Mouse (Mus musculus): ENCODE data around the gene Gm13272.
A peak's percentile ranks its signal among the peaks of the same experiment; 100 is the strongest.
"Not testable (repeated sequence)": the region's sequence is repeated elsewhere in the genome, so short reads cannot be mapped to it uniquely, and the experiment has no call there.

Gene Gm13272

DNA sequence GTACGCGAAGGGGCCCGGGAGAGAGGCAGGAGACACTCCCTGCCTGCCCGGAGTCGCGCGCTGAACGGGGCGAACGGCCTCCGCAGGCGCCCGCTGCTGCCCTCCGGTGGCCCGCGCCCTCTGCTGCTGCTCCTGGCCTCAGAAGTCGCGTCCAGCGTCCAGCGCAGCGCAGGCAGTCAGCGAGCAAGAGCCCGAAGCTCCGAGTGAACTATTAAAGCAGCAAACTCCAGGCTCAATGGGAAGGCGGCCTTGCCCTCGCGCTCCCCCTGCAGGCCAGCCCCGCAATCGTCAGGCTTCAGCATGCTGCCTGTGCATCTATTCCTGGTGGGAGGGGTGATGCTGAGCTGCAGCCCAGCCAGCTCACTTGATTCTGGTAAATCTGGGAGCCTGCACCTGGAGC, at the start of gene Gm13272:
TSS of gene Gm13272 (plus strand) at position 301 of the 400 bp plus-strand sequence.
- DNase-seq (ENCODE audit: low spot score), result not testable (repeated sequence)

DNA sequence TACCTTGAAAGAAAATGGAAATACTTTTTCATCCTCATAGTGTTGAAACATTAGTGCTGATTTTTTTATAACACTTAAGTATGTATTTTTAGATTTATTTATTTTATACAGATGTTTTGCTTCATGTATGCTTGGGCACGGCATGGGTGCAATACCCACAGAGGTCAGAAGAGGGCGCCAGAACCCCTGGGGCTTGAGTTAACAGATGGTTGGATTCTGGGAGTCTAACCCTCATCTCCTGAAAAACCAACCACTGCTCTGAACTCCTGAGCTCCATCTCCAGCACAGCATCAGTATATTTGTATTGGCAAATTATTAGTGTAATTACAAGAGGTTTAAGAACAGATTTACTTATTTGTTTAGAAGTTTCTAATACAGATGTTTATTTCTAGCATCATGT, 41.2 kb upstream of the Gm13272 start:
- peak; percentile 62 for DNase-seq (ENCODE audit: low spot score)

DNA sequence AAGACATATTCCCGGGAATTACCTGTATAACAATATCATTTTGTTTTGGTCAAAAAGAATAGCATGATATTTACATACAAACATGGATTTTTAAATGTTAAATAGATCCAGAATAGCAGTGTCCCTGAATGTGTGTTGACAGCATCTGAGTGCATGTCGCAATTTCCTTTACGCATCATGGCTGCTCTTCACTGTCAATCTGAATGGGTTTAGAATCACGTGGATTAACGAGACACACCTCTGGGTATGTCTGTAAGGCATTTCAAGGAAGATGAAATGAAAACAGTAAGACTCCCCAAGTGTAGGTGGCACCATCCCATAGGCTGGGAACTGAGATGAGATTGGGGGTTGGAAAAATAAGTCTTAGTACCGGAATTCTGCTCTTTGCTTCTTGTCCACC, 40.6 kb upstream of the Gm13272 start:
- DNase-seq (ENCODE audit: low spot score), result no peak

DNA sequence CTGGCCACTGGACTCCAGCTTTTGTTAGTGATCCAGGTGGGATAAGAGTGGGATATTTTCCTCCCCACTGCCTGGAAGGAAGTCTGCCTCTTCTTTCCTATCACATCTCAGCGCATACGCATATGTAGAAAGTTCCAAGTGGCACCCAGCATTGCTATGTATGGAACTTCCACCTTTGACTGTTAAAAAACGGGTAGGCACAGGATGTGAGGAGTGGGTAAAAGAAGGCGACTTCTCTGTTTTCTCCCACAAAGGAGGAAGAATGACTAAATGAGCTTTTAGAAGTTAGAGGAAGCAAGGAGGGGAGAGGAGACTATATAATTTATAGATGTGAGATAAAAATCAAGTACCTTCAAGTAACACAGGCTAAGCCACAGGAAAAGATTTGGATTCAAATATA, 38.2 kb upstream of the Gm13272 start:
- DNase-seq (ENCODE audit: low spot score), result no peak

DNA sequence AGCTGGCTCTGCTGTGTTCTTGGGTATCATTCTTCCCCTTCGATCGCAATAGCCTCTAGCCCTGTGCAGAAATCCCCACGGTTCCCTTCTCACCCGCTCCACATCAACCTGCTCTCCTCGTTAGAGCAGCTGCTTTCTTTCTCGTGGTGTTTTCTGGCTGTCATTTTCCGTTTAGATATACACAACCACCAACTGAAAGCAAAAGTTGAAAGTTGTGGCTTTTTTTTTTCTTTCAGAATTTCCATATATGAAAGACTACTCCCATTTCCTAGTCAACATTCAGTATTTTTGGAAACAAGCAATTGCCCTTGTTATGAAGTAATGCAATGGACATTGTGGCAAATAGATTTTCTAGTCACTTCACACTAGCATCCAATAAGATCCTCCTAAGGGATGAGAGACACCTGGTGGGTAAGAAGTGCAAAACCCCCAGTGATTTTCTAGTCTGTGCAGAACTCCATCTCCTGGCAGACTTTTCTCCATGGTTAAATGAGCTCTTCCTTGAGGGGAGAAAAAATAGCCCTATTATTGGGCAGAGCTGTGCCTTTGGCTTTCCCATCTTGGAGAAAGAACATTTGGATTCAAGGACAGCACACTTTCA, 36.8 kb upstream of the Gm13272 start:
- DNase-seq (ENCODE audit: low spot score), result no peak

DNA sequence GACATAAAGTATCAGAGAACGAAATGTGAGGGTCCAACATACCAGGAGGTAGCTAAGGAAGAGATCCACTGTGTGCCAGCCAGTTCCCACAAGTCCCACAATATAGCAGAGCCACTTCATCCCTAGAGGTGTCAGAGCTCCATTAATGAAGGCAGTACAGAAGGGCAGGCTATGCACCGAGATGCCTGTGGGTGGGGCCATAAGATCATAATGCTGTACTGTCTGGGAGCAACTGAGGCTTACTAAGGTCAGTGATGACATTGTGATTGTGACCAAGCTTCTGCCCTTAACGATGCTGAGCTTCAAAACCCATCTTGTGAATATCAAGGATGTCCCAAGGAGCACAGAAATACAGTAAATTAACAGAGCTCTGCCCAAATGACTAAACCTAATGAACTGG, 35.4 kb upstream of the Gm13272 start:
- DNase-seq (ENCODE audit: low spot score), result no peak

DNA sequence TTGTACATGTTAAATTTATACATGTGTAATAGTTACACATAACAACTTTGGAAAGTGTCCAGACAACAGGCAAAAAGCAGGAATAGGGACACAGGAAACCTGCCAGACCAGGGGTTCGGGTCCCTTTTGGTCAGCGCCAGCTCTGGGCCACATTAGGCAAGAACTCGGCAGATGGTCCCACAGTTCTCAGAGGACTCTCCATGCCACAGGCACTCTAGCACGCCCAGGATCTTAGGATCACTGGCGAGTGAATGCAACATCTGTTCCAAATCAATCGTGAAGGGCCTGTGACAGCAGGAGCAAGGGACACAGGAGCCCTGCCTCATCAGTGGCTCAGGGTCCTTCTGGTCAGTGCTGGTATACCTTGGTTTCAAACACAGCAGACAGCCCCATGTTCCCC, 29.7 kb upstream of the Gm13272 start:
- DNase-seq (ENCODE audit: low spot score), result no peak

DNA sequence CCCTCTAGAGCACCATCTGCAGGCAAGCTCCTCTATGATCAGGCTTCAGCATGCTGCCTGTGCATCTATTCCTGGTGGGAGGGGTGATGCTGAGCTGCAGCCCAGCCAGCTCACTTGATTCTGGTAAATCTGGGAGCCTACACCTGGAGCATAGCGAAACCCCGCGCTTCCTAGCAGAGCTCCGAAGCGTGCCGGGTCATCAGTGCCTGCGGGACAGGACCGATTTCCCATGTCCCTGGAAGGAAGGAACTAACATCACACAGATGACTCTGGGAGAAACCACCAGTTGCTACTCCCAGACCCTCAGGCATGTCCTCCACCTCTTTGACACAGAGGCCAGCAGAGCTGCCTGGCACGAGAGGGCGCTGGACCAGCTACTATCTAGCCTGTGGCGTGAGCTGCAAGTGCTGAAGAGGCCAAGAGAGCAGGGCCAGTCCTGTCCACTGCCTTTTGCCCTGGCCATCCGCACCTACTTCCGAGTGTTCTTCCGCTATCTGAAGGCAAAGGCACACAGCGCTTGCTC, 24.8 kb upstream of the Gm13272 start, which contains the start of gene Gm13271:
TSS of gene Gm13271 (plus strand) at position 51 of the 523 bp plus-strand sequence.
- DNase-seq (ENCODE audit: low spot score), result peak; percentile 71

DNA sequence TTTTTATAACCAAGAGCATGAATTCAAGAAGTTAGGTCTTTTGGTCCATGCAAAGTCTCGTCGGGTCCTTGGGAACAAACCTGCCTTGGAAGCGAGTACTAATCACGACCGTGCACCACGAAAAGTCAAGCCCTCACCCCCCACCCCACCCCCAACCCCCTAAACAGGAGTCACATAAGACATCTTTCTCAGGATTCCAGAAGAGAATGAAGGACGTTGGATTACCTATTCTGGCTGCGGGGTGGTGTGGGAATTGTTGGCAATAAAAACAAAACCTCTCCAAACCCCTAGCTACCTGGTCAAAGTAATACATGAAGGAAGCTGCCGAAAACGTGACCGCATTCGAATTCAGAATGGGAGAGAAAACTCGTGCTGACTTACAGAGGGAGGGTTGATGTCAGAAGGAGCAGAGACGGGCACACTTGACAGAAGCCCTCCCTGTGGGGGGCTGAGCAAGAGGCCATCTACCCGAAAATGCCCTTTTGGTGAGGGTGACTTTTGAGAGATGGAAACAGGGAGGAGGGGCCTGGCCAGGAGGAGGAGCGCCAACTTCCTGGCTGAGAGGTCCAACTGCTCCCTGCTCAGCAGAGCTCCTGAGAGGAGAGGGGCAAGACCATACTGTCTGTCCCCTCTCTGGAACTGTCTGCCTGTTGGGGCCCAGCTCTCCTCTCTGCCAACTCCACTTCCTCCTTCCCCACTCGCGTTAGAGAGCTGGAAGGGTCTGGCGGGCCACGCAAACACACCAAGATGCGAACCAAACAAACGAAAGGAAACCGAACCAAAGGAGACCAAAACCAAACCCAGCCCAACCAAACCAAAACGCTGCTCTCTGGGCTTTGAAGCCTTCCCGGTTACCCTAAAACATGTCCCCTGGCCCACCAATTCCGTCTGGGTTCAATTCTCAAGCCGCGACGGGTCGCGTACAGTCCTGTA, 22.8 kb upstream of the Gm13272 start:
- DNase-seq (ENCODE audit: low spot score), result not testable (repeated sequence)

DNA sequence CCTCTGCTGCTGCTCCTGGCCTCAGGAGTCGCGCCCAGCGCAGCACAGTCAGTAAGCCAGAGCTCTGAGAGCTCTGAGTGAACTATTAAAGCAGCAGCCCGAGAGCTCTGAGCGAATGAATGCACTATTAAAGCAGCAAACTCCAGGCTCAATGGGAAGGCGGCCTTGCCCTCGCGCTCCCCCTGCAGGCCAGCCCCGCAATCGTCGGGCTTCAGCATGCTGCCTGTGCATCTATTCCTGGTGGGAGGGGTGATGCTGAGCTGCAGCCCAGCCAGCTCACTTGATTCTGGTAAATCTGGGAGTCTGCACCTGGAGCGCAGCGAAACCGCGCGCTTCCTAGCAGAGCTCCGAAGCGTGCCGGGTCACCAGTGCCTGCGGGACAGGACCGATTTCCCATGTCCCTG, 22.0 kb upstream of the Gm13272 start:
- DNase-seq (ENCODE audit: low spot score), result peak; percentile 86

DNA sequence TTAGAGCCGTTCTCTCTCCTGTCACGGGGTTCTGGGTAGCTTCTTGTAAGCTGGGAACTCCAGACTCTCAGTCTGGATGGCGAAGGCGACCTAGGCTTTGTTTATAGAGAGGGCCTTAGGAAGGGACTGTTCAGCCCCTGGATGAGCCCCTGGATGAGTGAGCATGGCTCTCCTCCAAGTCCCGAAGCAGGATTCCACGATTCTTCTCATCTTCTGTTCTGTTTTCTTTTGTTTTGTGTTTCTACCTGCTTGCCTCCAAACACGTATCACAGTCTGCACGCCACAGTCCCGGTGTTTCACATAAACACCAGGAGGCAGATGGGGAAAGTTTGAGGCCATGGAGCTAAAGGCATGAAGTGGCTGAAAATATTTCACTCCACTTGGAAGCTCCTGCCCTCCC, 20.9 kb upstream of the Gm13272 start:
- DNase-seq (ENCODE audit: low spot score), result not testable (repeated sequence)

DNA sequence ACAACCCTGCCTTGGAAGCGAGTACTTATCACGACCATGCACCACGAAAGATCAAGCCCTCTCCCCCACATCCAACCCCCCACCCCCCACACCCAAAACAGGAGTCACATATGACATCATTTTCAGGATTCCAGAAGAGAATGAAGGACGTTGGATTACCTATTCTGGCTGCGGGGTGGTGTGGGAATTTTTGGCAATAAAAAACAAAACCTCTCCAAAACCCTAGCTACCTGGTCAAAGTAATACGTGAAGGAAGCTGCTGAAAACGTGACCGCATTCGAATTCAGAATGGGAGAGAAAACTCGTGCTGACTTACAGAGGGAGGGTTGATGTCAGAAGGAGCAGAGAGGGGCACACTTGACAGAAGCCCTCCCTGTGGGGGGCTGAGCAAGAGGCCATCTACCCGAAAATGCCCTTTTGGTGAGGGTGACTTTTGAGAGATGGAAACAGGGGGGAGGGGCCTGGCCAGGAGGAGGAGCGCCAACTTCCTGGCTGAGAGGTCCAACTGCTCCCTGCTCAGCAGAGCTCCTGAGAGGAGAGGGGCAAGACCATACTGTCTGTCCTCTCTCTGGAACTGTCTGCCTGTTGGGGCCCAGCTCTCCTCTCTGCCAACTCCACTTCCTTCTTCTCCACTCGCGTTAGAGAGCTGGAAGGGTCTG, 19.9 kb upstream of the Gm13272 start, which contains the start of gene Gm13283:
TSS of gene Gm13283 (plus strand) at position 510 of the 659 bp plus-strand sequence.
- peak; percentile 40 for DNase-seq (ENCODE audit: low spot score)

DNA sequence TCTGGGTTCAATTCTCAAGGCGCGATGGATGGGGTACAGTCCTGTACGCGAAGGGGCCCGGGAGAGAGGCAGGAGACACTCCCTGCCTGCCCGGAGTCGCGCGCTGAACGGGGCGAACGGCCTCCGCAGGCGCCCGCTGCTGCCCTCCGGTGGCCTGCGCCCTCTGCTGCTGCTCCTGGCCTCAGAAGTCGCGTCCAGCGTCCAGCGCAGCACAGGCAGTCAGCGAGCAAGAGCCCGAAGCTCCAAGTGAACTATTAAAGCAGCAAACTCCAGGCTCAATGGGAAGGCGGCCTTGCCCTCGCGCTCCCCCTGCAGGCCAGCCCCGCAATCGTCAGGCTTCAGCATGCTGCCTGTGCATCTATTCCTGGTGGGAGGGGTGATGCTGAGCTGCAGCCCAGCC, 19.2 kb upstream of the Gm13272 start:
- peak; percentile 46 for DNase-seq (ENCODE audit: low spot score)

DNA sequence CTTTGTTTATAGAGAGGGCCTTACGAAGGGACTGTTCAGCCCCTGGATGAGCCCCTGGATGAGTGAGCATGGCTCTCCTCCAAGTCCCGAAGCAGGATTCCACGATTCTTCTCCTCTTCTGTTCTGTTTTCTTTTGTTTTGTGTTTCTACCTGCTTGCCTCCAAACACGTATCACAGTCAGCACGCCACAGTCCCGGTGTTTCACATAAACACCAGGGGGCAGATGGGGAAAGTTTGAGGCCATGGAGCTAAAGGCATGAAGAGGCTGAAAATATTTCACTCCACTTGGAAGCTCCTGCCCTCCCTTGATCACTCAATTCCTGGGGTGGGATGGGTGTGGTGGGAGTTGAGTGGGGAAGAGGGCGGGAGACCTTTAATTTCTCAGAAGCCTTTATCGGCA, 17.9 kb upstream of the Gm13272 start:
- DNase-seq (ENCODE audit: low spot score), result peak; percentile 74

DNA sequence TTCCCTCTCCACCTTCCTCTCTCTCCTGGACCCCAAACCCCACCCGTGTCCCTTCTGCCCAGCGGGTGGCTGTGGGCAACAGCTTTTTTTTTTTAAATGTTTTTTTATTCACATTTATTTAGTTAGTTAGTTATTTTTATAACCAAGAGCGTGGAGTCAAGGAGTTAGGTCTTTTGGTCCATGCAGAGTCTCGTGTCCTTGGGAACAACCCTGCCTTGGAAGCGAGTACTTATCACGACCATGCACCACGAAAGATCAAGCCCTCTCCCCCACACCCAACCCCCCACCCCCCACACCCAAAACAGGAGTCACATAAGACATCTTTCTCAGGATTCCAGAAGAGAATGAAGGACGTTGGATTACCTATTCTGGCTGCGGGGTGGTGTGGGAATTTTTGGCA, 17.3 kb upstream of the Gm13272 start:
- DNase-seq (ENCODE audit: low spot score), result not testable (repeated sequence)

DNA sequence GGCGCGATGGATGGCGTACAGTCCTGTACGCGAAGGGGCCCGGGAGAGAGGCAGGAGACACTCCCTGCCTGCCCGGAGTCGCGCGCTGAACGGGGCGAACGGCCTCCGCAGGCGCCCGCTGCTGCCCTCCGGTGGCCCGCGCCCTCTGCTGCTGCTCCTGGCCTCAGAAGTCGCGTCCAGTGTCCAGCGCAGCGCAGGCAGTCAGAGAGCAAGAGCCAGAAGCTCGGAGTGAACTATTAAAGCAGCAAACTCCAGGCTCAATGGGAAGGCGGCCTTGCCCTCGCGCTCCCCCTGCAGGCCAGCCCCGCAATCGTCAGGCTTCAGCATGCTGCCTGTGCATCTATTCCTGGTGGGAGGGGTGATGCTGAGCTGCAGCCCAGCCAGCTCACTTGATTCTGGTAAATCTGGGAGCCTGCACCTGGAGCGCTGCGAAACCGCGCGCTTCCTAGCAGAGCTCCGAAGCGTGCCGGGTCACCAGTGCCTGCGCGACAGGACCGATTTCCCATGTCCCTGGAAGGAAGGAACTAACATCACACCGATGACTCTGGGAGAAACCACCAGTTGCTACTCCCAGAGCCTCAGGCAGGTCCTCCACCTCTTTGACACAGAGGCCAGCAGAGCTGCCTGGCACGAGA, 16.1 kb upstream of the Gm13272 start:
- DNase-seq (ENCODE audit: low spot score), result not testable (repeated sequence)

DNA sequence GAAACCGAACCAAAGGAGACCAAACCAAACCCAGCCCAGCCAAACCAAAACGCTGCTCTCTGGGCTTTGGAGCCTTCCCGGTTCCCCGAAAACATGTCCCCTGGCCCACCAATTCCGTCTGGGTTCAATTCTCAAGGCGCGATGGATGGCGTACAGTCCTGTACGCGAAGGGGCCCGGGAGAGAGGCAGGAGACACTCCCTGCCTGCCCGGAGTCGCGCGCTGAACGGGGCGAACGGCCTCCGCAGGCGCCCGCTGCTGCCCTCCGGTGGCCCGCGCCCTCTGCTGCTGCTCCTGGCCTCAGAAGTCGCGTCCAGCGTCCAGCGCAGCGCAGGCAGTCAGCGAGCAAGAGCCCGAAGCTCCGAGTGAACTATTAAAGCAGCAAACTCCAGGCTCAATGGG, 6.1 kb upstream of the Gm13272 start, which contains the start of gene Gm13290:
TSS of gene Gm13290 (plus strand) at position 301 of the 400 bp plus-strand sequence.
- not testable (repeated sequence) for DNase-seq (ENCODE audit: low spot score)

DNA sequence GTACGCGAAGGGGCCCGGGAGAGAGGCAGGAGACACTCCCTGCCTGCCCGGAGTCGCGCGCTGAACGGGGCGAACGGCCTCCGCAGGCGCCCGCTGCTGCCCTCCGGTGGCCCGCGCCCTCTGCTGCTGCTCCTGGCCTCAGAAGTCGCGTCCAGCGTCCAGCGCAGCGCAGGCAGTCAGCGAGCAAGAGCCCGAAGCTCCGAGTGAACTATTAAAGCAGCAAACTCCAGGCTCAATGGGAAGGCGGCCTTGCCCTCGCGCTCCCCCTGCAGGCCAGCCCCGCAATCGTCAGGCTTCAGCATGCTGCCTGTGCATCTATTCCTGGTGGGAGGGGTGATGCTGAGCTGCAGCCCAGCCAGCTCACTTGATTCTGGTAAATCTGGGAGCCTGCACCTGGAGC, 3.0 kb upstream of the Gm13272 start, which contains the start of gene Gm13289:
TSS of gene Gm13289 (plus strand) at position 301 of the 400 bp plus-strand sequence.
- DNase-seq (ENCODE audit: low spot score), result not testable (repeated sequence)

DNA sequence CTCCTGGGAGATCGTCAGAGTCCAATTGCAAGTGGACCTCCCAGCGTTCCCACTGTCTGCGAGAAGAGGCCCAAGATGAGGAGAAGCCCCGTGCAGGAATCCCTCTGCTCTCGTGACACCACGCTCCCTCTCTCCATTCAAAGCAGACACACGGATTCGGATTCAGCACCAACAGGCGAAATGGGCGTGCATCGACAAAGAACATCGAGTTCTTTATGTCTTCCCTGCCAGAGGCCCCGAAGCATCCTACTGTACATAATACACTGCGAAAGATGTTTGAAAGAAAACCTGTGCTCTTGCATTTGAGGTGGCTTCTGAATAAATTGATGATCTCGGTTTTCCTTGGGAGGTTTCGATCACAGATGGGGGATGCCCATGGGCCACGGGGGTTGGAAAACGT, 670 bp downstream of the Gm13272 start:
- not testable (repeated sequence) for DNase-seq (ENCODE audit: low spot score)

DNA sequence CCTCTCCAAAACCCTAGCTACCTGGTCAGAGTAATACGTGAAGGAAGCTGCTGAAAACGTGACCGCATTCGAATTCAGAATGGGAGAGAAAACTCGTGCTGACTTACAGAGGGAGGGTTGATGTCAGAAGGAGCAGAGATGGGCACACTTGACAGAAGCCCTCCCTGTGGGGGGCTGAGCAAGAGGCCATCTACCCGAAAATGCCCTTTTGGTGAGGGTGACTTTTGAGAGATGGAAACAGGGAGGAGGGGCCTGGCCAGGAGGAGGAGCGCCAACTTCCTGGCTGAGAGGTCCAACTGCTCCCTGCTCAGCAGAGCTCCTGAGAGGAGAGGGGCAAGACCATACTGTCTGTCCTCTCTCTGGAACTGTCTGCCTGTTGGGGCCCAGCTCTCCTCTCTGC, 2.2 kb downstream of the Gm13272 start, which contains the start of gene Ifnz:
TSS of gene Ifnz (plus strand) at position 301 of the 400 bp plus-strand sequence.
- not testable (repeated sequence) for DNase-seq (ENCODE audit: low spot score)

DNA sequence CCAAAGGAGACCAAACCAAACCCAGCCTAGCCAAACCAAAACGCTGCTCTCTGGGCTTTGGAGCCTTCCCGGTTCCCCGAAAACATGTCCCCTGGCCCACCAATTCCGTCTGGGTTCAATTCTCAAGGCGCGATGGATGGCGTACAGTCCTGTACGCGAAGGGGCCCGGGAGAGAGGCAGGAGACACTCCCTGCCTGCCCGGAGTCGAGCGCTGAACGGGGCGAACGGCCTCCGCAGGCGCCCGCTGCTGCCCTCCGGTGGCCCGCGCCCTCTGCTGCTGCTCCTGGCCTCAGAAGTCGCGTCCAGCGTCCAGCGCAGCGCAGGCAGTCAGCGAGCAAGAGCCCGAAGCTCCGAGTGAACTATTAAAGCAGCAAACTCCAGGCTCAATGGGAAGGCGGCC, 2.7 kb downstream of the Gm13272 start:
- not testable (repeated sequence) for DNase-seq (ENCODE audit: low spot score)
